Mouse (Mus musculus) myocyte (in vitro differentiated cells): Measurements from ENCODE around the gene Gm43518. TPM values are rescaled to one million over a fixed set of nuclear protein-coding genes. Genes with fewer than 3 reads are reported as not detected.
A peak's percentile ranks its signal among the peaks of the same experiment; 100 is the strongest.

Experiments
- H3K27me3 ChIP-seq: one replicate; pipeline ENCODE4 v1.6.1; 2011; ENCODE audit not compliant: control insufficient read depth, insufficient read depth, insufficient read length
- H3K36me3 ChIP-seq: one replicate; pipeline ENCODE4 v1.6.1; 2011; ENCODE audit not compliant: control insufficient read depth, insufficient read depth
- H3K4me2 ChIP-seq: one replicate; pipeline ENCODE4 v1.6.1; 2011; ENCODE audit warnings: low read depth, control low read depth
- H3K4me3 ChIP-seq: one replicate; pipeline ENCODE4 v1.5.1; 2011; ENCODE audit warnings: mild to moderate bottlenecking, control low read depth, moderate library complexity
- H3K79me2 ChIP-seq: one replicate; pipeline ENCODE4 v1.6.1; 2011; ENCODE audit not compliant: control insufficient read depth, insufficient read depth
- H3ac ChIP-seq: one replicate; pipeline ENCODE4 v1.6.1; 2011; ENCODE audit not compliant: control insufficient read depth, insufficient read length
- CEBPB ChIP-seq: IDR thresholded peaks from 2 replicates; pipeline ENCODE4 v1.6.1; 2011; ENCODE audit warnings: mild to moderate bottlenecking, moderate library complexity; ENCODE audit not compliant: poor library complexity, insufficient read depth, severe bottlenecking
- E2F4 ChIP-seq: IDR thresholded peaks from one replicate; pipeline ENCODE4 v1.6.1; 2011; ENCODE audit warnings: mild to moderate bottlenecking, control low read depth, moderate library complexity; ENCODE audit not compliant: insufficient read depth
- MAX ChIP-seq: IDR thresholded peaks from one replicate; pipeline ENCODE4 v1.6.1; 2011; ENCODE audit warnings: low read depth, mild to moderate bottlenecking, control low read depth
- MYOD1 ChIP-seq, 3 experiments: IDR thresholded peaks; one replicate each; pipeline ENCODE4 v1.6.1; 2011; ENCODE audit warnings: control low read depth in 2 of 3, low read depth in 2 of 3, mild to moderate bottlenecking in 2 of 3, moderate library complexity in 1 of 3; ENCODE audit not compliant: insufficient read length in 2 of 3, control insufficient read depth in 1 of 3
- MYOG ChIP-seq, 3 experiments: IDR thresholded peaks; one replicate each; pipeline ENCODE4 v1.6.1; 2011; ENCODE audit warnings: control low read depth in 2 of 3, low read depth in 2 of 3, mild to moderate bottlenecking in 2 of 3; ENCODE audit not compliant: insufficient read length in 2 of 3, control insufficient read depth in 1 of 3, insufficient read depth in 1 of 3
- POLR2A ChIP-seq: IDR thresholded peaks from one replicate; pipeline ENCODE4 v1.6.1; 2011; ENCODE audit warnings: low read depth, mild to moderate bottlenecking, control low read depth, moderate library complexity; ENCODE audit not compliant: insufficient read length
- POLR2AphosphoS2 ChIP-seq: IDR thresholded peaks from one replicate; pipeline ENCODE4 v1.6.1; 2011; ENCODE audit warnings: low read depth, control low read depth; ENCODE audit not compliant: insufficient read length
- REST ChIP-seq: IDR thresholded peaks from one replicate; pipeline ENCODE4 v1.6.1; 2011; ENCODE audit warnings: mild to moderate bottlenecking, control low read depth, moderate library complexity; ENCODE audit not compliant: insufficient read depth, insufficient read length
- SRF ChIP-seq: IDR thresholded peaks from one replicate; pipeline ENCODE4 v1.6.1; 2011; ENCODE audit warnings: low read depth; ENCODE audit not compliant: control insufficient read depth, insufficient read length
- TCF12 ChIP-seq: IDR thresholded peaks from one replicate; pipeline ENCODE4 v1.6.1; 2011; ENCODE audit warnings: mild to moderate bottlenecking, control low read depth; ENCODE audit not compliant: poor library complexity, insufficient read depth, severe bottlenecking
- TCF3 ChIP-seq: IDR thresholded peaks from one replicate; pipeline ENCODE4 v1.6.1; 2011; ENCODE audit warnings: low read depth, control low read depth; ENCODE audit not compliant: insufficient read length
- USF1 ChIP-seq: IDR thresholded peaks from one replicate; pipeline ENCODE4 v1.6.1; 2011; ENCODE audit warnings: low read depth, mild to moderate bottlenecking, control low read depth, moderate library complexity
- polyA plus RNA-seq: library from polyadenylated mRNA; unstranded; fragments of >200 nt; fragmentation: generic; extraction: Trizol; gene quantifications from one replicate; pipeline ENCODE4 v1.2.1, GENCODE M21; 2012; ENCODE audit warnings: missing spikeins

Gm43518 gene
- polyA plus RNA-seq, 1 experiment, result not detected

DNA sequence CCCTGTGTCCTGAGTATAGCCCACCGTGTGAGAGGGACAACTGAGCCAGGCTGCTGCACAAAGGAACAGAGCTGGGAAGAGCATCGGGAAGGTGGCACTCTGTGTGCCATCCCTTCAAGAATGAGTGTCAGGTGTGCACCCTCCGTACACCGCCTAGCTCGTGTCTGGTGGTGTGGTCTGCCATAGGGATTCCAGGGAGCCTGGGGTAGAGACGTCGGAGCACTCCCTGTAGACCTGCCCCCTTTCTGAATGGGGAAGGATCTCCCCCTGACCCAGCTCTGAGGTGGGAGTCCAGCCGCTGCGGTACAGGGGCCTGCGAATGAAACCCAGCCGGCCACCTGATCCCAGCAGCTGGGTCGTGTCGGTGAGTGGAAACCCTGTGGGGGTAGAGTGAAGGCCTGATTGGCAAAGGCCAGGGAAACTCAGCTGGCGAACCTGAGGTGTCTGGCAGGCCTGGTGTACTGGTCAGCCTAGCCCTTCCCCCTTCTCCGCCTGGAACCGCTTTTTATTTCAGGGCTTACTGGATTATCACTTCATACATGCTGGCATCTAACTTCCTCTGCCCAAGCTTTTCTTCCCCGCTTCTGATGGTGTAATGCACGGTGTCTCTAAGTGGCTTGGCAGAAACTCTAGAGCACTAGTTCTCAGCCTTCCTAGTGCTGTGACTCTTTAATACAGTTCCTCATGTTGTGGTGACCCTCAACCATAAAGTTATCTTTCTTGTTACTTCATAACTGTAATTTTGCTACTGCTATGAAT lies 52.2 kb downstream of the Gm43518 start:
- Histone ChIP-seq H3K27me3 (no peaks in the 10 kb centered on the region), H3K4me3 (no peak overlapping the region), H3ac (no peak overlapping the region), H3K79me2 (peaks cover 6% of the 10 kb centered on the region), H3K36me3 (no peaks in the 10 kb centered on the region), H3K4me2 (no peak overlapping the region)
- TF ChIP-seq CEBPB, result no peak
- peak in 1 of 3 experiments; percentile 50 for TF ChIP-seq MYOD1 (IDR thresholded peaks at IDR 0.05; ENCODE audit: control insufficient read depth in 1 of 3, insufficient read length in 2 of 3, low read depth in 2 of 3)
- no peak for TF ChIP-seq MYOG (IDR thresholded peaks at IDR 0.05; ENCODE audit: control insufficient read depth in 1 of 3, insufficient read depth in 1 of 3, insufficient read length in 2 of 3, low read depth in 2 of 3)

DNA sequence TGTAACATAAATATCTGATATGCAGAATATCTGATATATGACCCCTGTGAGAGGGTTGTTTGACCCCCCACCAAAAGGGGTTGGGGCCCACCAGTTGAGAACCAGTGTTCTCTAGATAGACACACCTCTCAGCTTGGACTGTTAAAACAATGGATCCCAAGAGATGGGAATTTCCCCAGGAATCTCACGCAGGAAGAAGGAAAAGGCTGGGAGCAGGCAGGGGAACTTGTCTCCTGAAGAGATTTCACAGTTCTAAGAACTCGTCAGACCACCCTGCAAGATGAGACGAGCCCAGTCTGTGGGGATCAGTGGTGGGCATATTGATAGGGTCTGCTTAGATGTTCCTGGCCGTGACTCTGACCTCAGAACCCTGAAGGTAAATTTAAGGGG lies 52.8 kb downstream of the Gm43518 start:
- no peak overlapping the region for H3ac ChIP-seq
- H3K27me3 ChIP-seq, result no peaks in the 10 kb centered on the region
- TF ChIP-seq MYOG (IDR thresholded peaks at IDR 0.05; ENCODE audit: control insufficient read depth in 1 of 3, insufficient read depth in 1 of 3, insufficient read length in 2 of 3, low read depth in 2 of 3) (no peak), USF1 (no peak), MYOD1 (IDR thresholded peaks at IDR 0.05; ENCODE audit: control insufficient read depth in 1 of 3, insufficient read length in 2 of 3, low read depth in 2 of 3) (no peak), POLR2AphosphoS2 (no peak), E2F4 (no peak), SRF (no peak), REST (no peak), CEBPB (no peak), TCF3 (no peak), MAX (no peak), TCF12 (no peak), POLR2A (no peak)
- H3K4me3 ChIP-seq, result no peak overlapping the region
- peak overlapping the region; percentile 36 for H3K4me2 ChIP-seq
- H3K79me2 ChIP-seq, result peaks cover 6% of the 10 kb centered on the region
- no peaks in the 10 kb centered on the region for H3K36me3 ChIP-seq

- TF ChIP-seq USF1, result no peak
- TF ChIP-seq SRF, result no peak
- no peak for TF ChIP-seq POLR2A
- no peak for TF ChIP-seq POLR2AphosphoS2
- no peak for TF ChIP-seq MYOD1 (IDR thresholded peaks at IDR 0.05; ENCODE audit: control insufficient read depth in 1 of 3, insufficient read length in 2 of 3, low read depth in 2 of 3)
- TF ChIP-seq MYOG (IDR thresholded peaks at IDR 0.05; ENCODE audit: control insufficient read depth in 1 of 3, insufficient read depth in 1 of 3, insufficient read length in 2 of 3, low read depth in 2 of 3), result no peak
- TF ChIP-seq CEBPB, result no peak
- TF ChIP-seq TCF12, result no peak
- no peak for TF ChIP-seq REST
- TF ChIP-seq TCF3, result no peak
- no peak for TF ChIP-seq MAX
- TF ChIP-seq E2F4, result no peak
- Histone ChIP-seq H3K27me3 (no peaks in the 10 kb centered on the region), H3K4me3 (no peak overlapping the region), H3K79me2 (peaks cover 6% of the 10 kb centered on the region), H3K36me3 (no peaks in the 10 kb centered on the region), H3K4me2 (peak overlapping the region; percentile 36), H3ac (no peak overlapping the region)
Observed at GRCm38 (mm10) chr5:123980521-123981249, 53.5 kb downstream of the Gm43518 start.

- Histone ChIP-seq H3K36me3 (no peaks in the 10 kb centered on the region), H3ac (no peak overlapping the region), H3K4me2 (peak overlapping the region; percentile 36), H3K79me2 (peaks cover 6% of the 10 kb centered on the region), H3K4me3 (no peak overlapping the region), H3K27me3 (no peaks in the 10 kb centered on the region)
- TF ChIP-seq MYOD1 (IDR thresholded peaks at IDR 0.05; ENCODE audit: control insufficient read depth in 1 of 3, insufficient read length in 2 of 3, low read depth in 2 of 3) (no peak), POLR2A (no peak), TCF3 (no peak), POLR2AphosphoS2 (no peak), TCF12 (no peak), MYOG (IDR thresholded peaks at IDR 0.05; ENCODE audit: control insufficient read depth in 1 of 3, insufficient read depth in 1 of 3, insufficient read length in 2 of 3, low read depth in 2 of 3) (no peak), MAX (no peak)
Observed at GRCm38 (mm10) chr5:123981250-123981554, 54.0 kb downstream of the Gm43518 start.
